Mouse (Mus musculus) retina, adult 2 months (tissue): ENCODE measurements around the gene Hs2st1.

Source experiments
- DNase-seq: peaks from one replicate; pipeline ENCODE4 v3.0.0-alpha.2; 2012; ENCODE audit warnings: low read depth, low spot score

The Hs2st1 gene

DNA sequence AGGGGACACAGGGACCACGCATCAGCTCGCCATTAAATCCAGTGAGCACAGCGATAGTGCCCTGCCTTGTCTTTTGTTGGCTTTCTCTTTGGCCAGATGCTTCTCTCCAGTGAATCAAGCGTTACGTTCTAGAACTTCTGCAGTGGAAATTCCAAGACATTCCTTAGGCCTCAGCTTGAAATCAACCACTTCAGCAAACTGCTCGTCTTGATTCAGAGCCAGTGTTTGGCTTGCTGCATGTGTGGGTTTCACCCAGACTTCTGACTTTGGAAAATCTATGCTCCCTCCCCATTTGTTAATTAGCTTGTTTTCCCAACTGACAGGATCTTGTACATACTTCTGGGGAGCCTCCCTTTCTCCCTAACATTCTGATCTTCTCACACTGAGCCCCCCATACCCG is 16.8 kb upstream of the Hs2st1 start:
- DNase-seq: no peak

DNA sequence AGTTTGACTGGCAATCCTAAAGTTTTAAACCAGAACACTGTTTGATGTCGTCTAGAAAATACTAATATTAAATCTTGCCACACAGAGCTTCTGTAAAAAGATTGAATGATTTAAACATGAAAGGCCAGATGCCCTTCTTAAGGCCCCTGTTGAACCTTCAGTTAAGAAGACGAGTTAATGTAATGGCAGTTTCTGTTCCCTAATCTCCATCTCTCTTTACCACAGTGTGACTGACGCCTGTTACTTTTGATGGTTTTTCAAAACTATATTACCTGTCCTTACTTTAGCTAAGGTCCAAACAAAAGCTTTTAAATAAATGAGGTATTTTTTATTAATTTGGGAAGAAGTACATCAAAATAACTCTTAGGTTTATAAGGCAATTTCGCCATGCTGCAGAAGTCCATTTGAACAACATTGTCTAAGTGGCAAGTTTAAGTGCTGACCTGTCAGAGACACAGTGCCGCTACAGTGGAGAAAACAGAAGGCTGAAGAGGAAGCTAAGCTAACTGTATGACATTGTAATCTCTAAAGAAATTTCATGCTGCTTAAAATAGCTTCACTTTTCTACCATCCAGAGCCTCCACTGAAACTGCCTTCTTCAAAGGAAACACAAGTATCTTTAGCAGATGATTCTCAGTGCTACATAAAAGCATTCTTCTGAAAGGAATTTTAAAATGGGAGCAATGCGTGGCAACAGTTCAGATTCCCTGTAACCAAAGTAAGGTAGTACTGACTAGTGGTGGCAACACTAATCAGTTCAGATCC is 15.0 kb upstream of the Hs2st1 start:
- no peak for DNase-seq

DNA sequence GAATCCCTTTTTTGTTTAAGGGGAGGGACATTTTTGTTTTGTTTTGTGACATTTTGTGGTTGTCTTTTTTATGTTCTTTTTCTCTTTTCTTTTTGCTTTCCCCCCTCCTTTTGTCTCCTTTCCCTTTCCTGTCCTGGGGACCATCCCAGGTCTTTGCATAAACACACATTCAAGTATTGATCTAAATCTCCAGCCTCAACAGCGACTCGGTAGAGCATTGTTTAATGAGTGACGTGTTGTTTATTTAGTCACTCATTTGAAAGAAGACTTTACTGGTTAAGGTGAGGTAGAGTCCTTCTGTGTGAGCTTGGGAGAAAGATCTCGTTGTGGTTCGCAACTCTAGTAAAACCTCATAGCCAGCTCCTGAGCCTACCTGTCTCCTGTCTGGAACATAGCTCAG is 13.8 kb upstream of the Hs2st1 start:
- no peak for DNase-seq

DNA sequence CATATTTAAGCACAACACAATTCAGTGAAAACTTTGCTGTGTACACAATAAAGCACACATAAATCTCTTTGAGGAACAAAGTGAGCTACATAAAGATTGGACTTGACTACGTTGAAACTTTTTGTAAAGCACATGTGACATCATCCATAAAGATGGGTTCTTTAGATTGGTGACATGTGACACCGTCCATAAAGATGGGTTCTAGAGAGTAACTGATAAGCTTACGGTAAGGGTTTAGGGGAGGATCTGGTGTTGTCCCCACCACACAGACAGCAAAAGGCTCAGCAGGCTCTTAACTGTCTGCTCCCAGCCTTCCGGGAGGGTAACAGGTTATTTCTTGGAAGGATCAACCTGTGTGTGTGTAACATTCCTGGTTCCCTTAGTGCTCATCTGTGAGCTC is 12.3 kb upstream of the Hs2st1 start:
- DNase-seq: no peak

DNA sequence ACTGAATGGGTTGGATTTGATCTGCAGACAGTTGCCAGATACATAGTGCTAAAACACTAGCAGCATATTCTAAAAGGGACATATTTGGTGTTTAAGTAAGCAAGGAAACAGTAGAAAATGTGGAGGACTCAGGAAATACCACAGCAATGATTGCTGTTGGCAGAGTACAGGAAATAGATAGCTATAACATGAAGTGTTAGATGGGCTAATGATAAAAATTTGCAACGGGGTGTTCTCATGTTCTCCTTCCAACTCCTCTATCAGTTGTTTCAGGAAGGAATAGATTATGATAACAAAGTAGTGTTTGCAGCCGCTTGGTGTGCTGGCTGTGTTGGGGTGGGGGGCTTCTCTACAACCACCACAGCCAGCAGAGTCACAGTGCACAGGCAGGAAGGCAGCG is 11.9 kb upstream of the Hs2st1 start:
- no peak for DNase-seq

DNA sequence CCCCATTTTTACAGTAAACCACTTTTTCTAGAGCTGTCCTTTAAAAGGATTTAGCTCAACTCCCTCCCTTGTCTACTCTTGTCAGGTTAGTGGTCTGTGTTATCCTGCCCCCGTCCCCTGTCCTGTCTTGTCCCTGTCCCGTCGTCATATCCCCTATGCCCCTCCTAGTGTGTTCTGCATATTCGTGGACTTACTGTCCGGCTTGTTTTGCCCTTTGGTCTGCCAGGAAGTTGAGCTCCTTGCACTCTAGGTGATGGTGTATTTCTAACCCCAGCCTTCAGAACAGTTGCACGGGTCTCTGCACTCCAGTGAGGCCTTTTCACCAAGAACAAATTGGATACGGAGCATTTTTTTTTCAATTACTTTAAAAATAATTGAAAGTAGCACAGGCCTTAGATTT is 10.3 kb upstream of the Hs2st1 start:
- no peak for DNase-seq

DNA sequence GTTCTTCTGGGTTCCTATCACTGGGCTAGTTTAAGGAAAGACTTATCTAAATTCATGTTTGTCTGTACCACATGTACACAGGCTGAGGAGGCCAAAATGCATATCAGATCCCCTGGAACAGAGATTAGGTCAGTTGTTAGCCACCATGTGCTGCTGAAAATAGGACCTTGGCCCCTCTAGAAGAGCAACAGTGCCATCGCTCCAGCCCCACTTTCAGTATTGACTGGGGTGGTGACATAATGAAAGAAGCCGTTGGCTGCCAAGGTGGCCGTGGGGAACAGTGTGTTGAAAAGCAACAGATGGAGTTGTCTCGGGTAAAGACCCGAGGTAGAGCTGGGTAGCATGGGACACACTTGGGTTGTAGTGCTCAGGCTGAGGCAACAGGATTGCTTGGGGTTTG is 9.8 kb upstream of the Hs2st1 start:
- DNase-seq: no peak

DNA sequence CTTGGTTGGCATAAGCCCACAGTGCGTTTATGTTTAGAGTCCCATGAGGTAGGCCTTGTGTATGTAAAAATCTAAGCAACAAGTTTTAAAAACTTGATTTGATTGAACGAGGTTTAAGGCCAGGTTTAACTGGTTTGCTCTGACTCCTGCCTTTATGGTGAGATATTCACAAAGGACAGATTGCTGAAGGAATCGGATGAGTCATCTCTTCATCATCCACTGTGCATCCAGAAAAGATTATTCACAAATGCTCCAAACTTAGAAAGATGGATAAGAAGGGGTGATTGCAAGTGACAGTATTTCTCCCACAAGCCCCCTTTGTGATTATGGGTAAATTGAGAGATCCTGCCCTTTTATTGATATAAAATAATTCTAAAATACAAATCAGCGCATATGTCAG is 8.9 kb upstream of the Hs2st1 start:
- DNase-seq: no peak

DNA sequence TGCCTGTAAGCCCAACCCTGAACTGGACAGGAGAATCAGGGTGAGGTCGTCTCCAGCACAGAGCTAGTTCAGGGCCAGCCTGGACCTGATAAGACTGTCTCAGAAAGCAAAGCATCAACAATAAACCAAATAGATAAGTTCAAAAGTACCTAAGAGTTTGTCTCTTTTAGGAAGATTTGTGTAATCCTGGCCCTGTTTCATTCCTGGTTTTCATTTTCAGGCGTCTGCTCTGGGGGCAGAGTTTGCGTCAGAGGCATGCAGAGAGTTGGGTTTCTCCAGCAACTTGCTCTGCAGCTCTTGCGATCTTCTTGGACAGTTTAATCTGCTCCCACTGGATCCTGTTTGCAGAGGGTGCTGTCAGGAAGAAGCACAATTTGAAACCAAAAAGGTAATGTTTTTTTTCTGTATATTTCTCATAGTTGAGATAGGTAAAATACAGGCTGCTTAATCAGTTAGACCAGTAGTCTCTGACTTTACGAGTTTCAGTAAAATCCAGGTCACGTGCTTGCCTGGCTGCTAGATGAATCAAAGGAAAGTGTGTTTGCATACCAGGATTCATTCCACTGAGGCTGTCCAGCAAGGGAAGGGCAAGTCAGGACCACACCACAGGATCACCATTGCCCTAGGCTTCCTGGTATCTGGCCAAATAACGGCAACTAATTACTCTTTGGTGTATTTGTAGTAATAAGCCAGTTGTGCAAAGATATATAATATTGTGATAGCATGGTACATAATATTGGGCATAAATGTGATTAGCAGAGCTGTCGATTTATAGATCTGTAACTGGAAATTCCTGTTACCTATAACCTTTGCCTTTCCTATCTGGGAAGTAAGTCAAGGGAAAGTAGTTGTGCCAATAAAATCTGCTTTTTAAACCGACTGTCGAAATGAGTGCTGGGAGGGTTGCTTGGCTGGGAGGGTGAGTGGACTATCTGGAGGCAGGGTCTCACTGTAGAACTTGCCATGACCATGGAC is 7.7 kb upstream of the Hs2st1 start:
- no peak for DNase-seq

DNA sequence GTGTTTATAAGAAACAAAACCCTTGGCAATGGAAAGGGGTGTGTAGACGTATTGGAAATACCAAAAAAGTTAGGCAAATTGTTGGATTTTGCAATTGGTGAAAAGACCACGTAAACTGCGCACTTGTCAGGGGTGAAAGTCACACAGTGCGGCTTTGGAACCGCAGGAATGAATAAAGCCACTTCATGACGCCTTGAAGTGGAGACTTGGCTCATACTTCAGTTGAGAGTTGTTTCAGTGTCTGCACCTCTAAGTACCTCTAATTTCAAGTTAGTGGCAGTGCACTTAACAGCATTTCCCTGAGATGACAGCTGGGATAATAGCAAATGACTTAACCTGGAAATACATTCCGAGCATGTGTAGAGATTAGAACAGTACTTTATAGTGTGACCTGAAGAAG is 4.3 kb upstream of the Hs2st1 start:
- no peak for DNase-seq

DNA sequence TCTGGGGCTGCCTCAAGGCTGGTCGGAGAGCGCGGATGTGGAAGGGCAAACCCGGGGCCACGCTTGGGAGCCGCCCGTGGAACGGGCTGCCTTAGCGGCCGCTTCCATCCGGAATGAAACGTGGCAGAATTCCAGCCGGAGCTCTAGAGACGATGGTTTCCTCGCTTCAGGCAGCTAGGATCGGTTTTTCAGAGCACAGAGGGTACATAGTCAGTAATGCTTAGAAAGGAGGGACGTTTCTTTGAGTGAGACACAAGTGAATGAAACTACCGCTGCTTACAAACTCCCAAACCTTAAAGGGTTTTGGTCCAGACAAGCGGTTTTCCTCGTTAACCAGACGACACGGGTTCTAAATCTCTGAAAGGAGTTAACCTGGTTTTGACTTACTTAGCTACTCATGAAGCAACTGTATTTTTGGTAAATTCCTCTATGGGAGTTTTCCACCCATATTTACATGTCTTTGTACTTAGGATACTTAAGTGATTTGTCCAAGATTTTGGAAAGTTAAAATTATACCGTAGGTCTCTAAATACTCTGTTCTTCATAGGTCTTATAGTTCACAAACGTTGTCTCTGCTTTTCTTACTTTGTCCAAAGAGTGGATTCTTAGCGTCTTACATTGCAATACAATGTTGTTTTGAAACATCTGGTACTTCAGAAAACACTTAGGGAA is 971 bp upstream of the Hs2st1 start:
- no peak for DNase-seq

DNA sequence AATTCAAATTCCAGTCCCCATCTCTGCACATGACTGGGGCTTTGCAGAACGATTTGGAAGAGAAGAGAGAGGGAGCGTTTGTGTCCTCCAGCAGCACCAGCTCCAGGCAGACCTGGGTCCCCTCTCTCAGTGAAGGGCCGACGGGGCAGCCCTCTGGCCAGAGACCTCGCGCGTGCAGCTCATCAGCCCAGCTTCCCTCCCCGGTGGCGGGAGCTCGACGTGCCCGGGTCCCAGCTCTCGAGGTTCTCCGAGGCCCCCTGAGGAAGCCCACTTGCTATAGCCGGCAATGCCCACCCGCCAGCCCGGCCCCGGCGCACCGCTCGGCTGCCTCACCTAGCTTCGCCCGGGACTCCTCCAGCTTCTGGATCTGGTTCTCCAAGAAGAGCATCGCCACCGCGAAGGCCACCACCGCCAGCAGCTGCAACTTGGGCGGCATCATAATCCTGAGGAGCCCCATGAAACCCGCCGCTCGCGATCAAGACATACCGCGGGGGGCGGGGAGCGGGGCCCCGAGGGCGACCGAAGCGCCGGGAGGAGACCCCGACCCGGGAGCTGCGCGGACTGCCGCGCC is 495 bp downstream of the Hs2st1 start:
- DNase-seq: no peak

DNA sequence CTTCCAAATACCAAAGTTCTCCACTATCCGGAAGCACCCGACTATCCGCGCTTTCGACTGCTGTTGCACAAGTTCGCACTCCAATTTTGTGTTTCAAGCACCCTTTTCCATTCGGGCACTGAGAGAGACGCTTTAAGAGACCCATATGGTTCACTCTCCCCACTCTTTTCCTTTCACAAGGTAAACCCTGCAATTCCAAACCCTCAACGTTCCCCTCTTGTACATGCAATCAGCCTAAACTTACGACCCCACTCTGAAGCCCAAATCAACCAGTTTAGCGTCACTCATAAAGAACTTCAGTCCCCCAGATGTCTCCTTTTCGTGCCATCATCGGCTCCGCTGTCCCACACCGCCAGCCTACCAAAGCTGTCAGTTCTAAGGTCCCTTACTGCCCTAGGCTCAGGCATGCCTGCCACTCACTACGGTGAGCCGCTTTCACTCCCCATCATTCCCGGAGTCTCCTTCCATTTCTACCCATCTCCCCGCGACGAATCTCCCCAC is 1.1 kb downstream of the Hs2st1 start:
- DNase-seq: no peak

DNA sequence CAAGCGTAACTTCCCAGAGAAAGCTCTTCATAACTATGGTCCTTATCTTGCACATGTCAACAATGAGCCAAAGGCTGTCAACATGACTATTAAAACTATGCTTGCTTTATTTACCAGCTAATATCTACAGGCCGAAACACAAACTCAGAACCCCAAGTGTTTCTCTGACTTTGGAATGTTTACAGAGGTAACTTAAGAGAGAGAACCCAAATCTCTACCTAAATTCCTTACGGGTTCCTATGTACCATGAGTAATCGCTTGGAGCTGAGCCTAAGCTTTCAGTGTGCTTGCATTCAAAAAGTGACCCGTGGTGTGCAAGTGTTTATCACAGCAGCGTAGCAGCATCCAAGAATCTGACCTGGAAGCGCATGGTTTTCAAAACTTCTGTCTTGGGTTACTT is 4.8 kb downstream of the Hs2st1 start:
- no peak for DNase-seq

DNA sequence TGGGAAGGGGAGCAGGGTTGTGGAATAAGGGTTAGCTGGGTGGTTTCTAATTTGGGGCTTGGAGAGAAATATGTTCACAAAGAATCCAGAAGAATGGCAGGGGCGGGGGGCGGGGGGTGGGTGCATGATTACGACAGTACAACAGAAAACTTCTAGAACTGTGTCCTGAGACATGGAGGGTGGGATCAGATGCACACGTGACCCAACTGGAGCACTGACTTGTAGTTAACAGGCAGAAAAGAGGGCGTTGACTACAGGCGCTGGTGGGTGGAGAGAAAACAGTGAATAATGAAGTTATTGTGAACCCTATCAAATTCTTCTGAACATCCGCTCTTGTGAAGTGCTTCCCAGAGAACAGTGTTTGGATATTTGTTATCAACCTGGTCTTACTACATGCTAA is 6.1 kb downstream of the Hs2st1 start:
- no peak for DNase-seq

DNA sequence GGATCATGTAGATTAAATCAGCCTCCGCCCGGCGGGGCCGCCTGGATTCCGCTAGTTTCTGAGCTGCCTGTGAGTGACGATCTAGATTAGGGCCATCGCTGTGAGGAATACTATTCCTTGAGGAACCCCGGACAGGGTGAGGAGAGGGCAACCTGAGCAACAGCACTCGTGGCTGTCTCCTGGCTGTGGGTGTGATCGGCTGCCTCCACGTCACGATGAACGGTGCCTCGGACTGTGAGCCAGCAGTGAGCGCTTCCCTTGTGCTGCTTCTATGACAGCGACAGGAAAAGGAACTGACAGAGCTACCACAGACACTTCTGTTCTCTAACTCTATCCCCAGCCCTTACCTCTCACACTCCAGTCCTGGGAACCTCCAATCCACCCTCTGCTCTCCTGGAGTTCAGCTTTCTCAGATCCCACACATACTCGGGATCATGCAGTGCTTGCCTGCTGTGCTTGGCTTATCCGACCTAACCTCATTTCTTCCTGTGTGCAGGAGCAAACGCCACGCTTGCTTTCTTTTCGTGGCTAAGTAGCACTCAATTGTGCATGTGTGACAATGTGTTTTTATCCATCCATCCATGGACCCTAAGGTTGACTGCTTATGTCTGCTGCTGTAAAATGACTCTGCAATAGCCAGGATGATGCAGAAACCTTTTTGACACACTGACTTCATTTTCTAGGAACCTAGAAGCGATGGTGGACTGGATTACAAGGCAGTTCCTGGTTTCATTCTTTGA is 8.3 kb downstream of the Hs2st1 start:
- DNase-seq: no peak

DNA sequence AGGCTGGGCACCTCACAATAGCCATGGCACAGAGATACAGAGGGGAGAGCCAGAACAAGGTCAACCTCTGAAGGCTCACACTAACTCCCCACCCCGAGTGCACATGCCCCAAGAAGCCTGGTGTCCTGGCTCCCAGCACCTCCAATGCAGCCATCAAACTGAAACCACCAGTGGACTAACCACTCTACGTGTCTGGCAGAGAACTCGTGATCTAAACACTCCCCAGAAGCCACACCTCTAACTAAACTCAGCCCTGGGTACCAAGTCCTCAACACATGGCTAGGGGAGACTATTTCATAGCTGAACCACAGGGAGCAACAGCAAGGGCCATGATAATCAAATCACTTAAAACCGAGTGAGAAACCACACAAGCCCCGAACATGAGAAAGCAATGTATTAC is 11.7 kb downstream of the Hs2st1 start:
- no peak for DNase-seq

DNA sequence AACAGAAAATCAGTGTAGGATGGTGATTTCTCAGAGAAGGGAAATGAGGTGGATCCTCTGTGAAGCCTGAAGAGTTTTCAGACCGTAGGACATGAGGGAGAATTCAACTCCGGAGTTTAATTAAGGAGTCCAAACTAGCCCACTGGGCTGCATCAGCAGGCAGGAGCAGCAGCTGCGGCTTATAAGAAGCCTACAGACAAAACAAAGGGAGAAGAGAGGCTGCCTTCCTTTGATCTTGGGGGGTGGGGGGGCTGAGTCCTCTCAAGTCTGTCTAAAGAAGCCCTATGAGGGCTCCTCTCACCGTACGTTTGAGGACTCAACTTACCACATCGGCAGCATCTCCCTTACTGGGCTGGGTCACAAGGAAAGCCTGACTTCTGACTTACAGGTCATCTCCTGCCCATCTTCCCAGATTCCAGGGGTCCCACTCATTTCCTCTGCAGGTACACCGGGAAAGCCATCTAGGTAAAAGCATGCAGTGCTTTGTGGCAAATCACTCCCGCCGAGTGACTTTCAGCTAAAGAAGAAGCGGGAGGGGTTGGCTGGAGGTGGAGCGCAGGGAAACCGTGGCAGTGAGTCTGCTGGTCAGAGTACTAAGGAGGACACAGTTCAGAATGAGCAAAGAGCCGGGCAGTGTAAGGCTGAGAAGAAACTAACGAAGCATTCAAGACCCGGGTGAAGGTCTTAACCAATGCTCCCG is 13.2 kb downstream of the Hs2st1 start:
- no peak for DNase-seq

DNA sequence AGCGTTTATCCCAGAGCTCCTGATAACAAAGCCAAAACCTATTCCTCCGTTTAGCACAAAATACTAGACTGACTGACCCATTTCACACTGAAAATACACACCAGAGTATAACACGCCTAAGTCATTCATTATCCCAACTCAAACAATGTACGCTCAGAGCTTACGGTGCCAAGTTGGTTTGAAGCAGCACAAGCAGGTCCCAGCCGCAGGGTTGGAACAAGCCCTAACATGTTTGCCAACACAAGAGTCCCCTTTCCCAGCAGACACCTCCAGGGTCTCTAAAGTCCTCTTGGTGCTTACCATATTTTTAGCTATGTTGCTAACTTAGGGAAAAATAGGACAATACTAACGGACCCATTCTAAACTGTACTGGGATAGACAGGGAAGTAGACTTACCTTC is 14.8 kb downstream of the Hs2st1 start:
- DNase-seq: no peak

DNA sequence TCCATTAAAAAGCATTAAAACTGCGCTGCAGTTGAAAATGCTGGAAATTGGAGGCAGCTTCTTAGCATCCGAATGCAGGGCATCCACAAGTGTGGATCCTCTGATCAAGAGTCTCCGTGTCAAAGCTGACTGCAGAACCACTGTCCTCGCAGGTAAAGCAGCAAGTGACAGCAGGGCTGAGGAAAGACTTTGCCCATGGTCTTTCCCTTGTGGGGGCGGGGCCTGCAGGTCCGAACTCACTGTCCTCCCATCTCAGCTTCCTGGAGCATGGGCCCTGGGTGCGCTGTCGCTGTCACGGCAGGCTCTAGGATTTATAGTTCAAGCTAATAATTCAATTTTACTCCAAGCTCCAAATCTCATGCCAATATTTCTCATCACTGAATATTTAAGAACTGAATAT is 15.5 kb downstream of the Hs2st1 start:
- no peak for DNase-seq

DNA sequence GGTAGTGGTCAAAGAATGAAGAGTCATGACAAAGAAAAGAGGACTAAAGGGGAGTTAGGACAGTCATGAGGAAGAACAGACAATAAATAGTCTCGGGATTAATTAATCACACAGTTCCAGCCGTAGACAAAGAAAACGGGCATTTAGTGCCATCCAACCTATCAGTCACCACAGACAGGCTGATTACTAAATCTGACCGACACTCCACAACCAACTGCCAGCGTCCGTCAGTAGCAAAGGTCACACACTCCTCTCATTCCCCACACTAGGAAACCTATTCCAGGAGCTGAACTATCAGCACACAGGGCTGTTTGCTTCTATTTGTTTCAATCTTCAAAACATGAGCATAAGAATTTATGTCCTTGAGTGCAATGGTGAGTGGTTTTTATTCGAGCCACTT is 16.0 kb downstream of the Hs2st1 start:
- DNase-seq: no peak
